Mouse (Mus musculus): Measurements from ENCODE around the gene Stk11.

The Stk11 gene

DNA sequence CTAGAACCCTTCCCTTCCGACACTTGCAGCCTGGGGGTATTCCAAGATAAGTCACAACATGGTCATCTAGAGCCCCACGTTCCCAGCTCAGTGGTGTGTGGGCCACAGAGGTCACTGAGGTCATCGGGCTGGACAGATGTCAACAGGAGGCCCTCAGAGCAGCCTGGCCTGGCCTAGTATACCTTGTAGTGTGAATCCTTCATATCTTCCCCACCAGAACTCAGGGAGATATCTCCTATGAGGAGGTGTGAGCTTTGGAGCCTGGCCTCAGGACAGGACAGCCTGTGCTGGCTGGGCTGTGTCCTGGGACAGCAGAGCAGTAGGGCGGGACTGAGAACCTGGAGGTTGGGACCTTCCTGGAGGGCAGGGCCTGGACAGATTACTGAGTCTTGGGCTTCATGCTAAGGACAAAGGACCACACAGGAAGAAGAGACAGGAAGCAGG, 31.0 kb downstream of the Stk11 start:
- DNase-seq, result peak; percentile 50

DNA sequence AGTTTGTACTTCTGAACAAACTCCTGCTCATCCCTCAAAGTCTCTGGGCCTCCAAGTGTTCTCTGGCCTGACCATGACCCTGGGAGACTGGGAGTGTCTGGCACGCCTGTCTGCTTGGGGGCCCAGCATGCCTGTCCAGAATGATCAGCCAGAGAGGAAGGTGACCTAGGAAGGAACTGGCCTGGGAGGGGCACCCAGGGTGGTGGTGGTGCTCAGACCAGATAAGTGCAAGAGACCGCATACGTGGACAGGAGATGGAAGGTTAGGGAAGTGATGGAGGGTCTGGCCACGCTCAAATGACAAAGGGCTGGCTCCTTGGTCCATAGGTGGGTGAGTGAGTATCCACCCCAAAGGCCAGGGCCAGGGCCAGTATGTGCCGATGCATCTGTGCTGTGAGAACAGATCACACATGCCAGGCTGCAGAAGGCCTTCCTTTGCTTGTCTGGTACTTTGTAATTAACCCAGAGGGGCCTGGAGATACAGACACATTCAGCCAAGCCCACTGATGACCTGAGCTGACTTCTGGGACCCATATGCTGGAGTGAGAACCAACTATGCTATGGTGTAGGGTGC, 31.6 kb downstream of the Stk11 start:
- DNase-seq, result peak; percentile 51

DNA sequence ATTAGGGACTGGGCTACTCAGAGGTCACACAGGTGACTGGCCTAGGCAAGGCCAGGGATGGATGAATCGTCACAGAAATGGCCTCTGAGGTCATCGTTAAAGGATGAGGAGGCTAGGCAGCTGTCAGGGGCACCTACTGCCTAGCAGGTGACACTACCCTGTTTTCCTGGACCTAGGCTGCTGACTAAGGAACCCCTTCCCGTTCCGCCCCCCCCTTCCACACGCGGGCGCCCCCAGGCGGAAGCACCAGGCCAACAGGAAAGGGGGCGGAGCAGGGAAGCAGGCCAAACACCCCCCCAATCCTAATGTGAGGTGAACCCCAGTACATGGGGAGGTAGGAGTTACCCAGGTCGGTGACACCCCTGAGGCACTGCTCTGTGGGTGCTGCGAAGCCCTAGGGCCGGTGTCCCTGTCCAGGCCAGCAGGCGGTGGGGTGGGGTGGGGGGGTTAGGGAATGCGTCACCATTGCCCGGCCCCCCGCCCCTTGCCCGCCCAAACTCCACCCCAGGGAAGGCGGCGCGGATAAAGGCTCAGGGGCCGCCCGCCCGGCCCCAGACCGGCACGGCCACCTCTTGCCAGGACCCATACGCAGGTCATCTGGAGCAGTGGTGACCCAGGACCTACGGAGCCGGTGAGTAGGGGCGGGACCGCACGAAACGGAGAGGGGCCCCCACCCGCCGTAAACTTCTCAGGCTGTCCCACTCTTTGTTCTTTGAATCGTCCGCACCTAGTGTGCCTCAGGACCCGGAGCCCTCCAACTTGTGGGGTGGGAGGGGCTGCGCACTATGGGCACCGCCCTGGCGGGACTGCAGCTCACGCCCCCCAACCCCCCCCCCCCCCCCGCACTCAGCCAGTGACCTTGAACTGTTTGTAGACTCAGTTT, 32.4 kb downstream of the Stk11 start, which contains the start of gene Midn:
Gene Midn, plus strand, starts transcription at position 554 of the 883 bp plus-strand sequence.
- DNase-seq, result peak; percentile 79

DNA sequence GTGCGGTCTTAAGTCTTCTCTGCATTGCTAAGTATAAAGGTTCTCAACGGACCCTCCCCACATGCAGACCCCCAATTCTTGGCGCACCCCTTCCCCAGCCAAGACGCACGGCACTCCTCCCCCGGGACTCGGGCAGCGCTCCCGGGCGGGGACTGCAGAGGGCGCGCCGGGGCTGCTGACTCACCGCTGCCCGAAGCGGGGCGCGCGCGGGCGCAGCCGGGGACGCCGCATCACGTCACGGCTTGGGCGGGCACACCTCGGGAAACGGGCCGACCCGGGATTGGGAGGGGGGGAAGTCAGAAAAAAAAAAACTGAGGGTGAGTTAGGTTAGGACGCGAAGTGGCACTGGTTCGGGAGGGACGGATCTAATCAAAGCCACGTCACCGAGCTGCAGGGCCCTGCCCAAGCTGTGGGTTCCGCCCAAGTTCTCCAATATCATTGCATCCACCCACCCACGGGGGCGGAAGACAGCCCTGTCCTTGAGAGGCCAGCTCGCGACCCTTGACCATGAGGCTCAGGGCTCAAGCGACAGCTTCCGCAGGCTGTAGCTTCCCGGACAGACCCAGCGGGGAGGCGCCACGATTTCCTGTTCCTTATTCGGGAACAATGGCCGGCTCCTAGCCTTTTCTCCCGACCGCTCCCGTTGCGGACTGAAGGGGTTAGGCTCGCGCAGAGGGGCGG, 33.1 kb downstream of the Stk11 start:
- DNase-seq, result peak; percentile 96

DNA sequence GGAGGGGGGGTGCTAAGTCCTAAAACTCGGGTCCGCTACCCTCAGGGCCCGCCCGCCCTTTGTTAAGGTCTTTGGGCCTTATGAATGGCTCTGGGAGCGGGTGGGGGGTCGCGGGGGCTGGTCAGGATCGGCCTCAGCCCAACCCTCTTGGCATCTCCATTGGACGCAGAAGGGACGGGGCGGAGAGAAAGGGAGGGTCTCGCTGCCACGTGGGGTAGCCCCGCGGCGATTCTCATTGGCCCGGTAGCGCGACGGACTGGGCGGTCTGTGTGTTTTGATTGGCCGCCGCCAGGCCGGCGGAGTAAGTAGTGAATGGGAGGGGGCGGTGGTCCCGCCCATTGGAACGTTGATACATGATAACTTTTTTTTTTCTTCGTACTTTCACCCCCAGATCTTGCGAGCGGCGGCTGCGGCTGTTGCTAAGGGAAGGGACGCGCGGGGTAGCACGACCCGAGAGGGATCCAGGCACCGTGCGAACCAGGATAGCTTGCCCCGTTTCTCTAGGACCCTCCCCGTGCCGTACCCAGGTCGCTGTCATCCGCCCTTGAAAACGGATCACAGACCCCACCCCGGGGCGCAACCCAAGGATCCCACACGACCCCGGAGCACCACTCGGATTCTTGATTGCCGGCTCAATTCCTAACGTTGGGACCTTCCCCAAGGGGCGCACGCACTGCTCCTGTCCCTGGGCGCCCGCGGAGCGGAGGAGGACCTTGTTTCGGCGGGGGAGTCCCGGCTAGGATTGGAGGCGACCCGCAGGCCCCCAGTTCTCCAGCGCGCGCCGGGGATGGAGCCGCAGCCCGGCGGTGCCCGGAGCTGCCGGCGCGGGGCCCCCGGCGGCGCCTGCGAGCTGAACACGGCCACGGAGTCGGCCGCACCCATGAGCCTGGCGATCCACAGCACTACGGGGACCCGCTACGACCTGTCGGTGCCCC, 34.0 kb downstream of the Stk11 start:
- peak; percentile 94 for DNase-seq

DNA sequence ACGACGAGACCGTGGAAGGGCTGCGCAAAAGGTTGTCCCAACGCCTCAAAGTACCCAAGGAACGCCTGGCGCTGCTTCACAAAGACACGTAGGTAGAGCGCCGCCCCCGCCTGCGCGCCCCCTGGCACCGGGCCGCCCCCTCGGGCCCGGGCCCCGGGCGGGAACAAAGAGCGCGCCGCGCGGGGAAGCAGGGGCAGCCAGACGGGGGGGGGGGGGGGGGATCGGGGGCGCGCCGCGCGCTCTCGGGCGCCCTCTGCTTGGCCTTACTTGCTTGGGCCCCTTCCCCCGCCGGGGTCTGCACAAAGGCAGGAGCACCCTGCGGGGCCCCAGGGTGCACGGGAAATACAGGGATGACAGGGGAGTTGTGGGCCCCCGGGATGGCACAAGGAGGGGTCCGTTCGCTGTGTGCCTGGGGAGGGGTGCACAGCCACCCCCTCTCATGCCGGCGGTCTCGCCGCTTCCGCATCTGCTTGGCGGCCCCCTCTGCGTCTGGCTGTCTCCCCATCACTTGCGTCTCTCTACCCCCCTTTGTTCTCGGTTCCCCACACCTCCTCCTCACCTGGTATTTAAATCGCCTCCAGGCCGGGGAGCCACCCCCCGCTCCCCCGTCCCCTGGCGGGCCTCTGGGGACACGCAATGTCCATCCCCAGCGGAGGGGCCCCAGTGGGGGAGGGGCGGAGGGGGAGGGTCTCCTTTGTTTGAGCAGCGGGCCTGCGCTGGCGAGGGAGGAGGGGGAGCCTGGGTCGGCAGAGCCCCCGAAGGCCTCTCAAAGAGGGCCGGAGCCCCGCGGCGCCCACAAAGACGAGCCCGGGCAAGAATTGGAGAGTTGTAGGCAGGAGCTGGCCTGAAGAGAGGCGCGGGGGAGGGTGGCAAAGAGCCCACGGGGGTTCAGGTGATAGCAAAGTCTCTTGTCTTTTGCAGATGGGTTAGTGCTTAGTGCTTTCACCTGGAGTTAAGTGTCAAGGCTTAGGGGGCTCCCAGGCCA, 34.9 kb downstream of the Stk11 start:
- peak; percentile 75 for DNase-seq

DNA sequence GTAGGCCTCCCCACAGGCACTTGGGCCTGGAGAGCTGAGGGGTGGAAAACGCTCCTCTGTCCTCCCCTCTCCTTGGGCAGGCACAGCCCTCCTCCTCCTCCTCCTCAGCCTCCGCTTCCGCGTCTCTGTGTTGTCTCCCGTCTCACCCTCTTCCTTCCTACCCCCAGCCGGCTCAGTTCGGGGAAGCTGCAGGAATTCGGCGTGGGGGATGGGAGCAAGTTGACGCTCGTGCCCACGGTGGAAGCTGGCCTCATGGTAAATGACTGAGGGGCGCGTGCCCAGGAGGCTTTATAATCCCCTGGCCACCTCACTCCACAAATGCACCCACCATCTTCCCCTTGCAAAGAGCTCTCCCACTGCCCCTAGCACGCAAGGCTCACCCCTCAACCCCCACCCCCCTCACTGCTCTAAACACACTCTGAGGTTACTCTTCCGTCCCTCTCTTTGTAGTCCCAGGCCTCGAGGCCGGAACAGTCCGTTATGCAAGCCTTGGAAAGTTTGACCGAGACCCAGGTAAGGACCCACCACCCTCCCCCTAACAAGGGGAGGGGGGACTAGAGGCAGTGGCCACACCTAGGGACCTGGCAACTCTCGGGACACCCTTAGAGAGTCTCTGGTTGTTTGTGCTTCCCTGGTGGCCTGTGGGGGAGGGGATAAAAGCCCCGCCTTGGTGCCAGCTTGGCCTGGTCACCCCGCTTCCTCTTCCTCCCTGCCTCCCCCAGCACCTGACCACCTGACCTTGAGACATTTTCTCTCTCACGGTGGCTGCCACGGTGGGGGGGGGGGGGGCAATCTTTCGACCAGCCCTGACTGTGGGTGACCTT, 35.8 kb downstream of the Stk11 start:
- peak; percentile 62 for DNase-seq

DNA sequence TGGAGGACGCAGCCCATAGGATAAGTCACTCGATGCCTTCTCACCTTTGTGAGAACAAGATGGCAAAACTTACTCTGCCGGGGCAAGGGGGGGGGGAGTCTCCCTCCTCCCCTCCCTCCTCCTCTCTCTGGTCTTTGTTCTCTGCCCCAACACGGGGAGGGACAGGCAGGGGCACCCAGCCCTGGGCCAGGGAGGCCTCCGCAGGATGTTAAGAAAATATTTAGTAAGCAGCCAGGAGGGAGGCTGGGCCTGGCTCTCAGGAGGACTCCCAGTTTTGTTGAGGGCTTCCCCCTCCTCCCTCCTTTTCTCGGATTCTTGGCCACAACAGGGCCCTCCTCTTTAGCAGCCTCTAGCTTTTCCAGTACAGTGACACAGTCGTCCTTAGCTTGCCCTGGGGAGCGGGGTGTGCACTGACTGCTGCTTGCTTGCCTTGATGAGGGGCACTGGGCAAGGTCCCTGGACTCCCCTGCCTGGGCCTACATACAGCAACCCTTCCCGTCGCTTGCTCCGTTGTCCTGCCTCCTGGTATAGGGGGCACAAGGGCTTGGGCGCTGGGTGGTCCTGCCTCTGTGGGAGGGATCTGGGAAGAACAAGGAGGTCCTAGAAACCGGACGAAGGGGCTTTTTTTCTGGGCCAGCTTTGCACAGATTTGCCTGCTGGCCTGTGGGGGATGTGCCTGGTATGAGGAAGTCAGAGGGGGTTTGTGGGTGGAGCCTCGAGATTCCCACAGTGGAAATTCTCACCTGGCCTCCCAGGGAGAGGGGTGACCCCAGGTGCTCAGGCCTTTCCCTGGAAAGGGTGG, 36.7 kb downstream of the Stk11 start:
- no peak for DNase-seq

DNA sequence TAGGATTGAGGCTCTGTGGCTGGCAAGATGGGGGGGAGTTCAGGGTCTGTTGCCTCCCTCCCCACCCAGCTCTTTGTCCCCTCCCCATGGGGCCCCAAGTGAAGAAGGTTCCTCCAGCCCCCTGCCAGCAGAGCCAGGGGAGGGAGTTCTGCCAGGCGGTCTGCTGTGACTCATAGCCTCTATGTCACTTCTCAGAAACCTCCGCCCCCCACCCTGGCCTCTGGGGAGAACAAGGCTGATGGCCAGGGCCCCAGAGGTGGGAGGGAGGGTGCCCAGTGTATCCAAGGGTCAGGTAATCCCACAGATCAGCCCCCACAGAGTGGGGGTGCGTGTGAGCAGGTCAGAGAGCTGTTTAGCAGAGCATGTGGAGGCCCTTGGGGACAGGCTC, 37.3 kb downstream of the Stk11 start:
- no peak for DNase-seq

DNA sequence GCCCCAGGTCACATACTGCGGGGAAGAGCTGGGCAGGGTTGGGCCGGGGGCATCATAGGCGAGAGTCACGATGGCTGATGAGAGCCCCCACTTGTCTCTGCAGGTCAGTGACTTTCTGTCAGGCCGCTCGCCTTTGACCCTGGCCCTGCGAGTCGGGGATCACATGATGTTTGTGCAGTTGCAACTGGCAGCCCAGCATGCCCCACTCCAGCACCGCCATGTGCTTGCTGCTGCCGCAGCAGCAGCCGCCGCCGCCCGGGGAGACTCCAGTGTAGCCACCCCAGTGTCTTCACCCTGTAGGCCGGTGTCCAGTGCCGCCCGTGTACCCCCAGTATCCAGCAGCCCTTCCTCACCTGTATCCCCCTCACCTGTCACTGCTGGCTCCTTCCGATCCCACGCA, 38.1 kb downstream of the Stk11 start:
- no peak for DNase-seq

DNA sequence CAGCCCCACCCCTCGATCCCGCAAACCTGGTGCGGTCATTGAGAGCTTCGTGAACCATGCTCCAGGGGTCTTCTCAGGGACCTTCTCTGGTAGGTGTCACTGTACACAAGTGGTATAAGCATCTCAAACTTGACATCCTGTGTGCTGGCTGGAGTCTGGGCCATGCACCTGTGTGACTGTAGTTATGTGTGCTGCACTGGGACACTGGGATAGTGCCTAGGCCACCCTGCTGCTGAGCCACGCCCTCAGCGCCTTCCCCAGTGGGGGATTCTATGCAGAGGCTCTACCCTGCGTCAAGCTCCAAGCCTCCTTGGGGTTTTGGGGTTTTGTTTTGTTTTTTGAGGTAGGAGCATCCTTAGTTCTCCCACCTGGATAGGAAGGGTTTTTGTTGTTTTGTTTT, 38.8 kb downstream of the Stk11 start:
- DNase-seq, result no peak

DNA sequence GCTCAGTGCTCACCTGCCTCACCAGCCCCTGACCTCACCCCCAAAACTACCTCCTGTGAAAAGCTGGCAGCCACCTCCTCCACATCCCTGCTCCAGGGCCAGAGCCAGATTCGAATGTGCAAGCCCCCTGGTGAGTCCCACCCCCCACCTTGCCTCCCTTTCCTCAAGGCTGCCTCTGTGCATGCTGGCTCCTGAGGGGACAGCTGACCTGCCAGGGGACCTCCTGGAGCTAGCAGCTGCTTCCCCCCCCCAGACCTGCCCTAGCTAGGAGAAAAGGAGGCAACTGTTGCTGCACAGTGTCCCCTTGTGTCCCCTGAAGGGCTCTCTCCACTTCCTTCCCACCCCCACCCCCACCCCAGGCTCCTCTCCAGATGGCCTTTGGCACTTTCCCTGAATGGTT, 39.7 kb downstream of the Stk11 start:
- DNase-seq, result no peak

DNA sequence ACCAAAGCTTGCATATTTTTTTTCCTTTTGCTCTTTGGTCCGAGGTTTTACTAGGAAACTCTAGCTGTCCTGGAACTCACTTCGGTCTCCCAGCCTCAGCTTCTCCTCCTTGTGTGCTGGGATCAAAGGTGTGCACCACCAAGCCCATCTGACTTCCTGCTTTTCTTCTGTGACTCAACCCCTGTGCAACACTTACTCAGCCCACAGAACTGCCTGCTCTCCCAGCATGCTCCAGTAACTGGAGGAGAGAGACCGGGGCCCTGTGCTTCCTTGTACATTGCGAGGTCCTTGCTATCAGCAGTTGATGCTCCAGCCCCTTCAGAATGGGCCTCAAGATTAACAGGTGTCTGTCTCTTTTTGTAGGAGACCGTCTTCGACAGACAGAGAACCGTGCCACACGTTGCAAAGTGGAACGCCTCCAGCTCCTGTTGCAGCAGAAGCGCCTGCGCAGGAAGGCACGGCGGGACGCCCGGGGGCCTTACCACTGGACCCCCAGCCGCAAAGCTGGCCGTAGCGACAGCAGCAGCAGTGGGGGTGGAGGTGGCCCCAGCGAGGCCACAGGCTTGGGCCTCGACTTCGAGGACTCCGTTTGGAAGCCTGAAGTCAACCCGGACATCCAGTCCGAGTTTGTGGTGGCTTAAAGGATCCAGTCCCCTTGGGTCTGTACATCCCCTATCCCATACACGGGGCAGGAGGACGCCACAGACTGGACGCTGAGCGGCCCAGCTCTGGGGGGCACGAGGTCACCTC, 40.6 kb downstream of the Stk11 start:
- no peak for DNase-seq

DNA sequence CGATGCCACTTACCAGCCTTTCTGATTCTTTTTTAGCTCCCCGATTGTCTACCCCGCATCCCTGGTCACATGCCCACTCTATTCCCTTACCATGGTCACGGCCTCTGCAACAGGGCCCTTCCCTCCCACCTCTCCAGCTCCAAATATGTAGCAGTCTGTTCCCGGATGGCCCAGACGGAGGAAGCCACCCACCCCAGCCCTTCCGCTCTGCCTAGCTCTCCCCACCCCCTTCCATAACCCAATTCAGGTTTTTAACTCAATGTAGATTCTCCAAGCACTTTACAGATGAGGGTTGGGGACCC, 41.1 kb downstream of the Stk11 start:
- no peak for DNase-seq

DNA sequence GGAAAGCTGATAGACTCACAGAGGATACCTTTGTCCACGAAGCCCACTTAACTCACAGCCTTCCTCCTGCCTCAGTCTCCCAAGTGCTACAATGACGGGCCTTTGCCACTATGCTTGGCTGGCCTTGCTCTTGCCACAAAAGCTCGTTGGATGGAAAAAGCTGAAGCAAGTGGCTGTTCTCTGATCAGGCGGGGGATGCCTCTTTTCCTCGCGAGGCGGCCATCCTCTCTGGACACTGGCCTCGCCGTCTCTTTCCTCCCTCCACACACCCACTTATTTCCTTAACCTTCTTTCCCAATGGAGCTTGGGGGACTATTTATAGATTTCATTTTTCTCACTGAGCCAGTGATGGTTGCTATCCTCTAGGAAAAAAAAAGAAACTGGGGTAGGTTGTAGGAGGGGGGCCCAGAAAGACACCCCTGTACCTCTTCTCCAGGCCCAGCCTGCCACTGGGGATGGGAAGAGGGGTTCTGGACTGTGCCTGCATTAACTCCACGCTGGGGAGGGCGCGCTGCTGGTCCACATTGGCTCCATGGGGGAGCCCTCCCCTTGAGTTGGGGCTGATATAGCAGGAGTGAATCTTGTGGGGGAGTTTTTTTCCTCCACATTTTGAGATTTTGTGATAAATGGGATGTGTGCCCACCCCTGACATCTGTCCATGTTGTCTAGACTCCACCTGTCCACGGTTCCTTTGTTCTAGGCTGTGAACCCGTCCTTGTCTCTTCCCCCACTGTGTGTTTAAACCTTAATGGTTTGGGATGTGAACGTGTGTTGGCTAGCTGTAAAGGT, 41.7 kb downstream of the Stk11 start:
- no peak for DNase-seq

DNA sequence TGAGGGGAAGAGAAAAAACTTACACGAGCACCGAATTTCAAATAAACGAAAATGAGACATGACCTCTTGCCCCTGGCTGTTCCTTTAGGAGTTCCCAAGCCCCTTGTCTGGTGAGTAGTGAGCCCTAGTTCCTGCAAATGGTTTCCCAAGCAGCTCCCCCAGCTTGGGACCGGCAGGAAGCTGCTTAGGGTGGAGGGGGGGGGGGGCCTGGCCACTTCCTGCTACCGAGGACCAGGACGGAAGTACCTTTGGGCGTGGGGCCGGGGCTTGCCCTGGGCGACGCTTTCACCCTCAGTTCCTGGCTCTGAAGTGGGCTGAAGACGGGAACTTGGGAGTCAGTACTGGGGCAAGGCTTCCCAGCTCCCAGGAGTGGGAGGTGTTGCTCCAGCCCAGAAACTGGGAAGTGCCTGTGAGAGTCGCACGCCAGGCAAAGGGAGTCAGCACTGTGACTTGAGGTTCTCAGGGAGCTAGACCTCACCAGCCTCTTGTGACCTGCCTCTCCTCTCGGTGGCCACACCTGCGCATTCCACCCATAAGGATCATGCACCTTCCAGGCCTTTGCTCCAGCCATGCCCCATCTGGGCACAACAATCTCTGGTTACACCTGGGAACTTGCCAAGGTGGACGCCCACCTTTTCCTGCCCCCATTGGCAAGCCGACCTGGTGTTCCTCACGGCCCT, 42.8 kb downstream of the Stk11 start:
- DNase-seq, result no peak

DNA sequence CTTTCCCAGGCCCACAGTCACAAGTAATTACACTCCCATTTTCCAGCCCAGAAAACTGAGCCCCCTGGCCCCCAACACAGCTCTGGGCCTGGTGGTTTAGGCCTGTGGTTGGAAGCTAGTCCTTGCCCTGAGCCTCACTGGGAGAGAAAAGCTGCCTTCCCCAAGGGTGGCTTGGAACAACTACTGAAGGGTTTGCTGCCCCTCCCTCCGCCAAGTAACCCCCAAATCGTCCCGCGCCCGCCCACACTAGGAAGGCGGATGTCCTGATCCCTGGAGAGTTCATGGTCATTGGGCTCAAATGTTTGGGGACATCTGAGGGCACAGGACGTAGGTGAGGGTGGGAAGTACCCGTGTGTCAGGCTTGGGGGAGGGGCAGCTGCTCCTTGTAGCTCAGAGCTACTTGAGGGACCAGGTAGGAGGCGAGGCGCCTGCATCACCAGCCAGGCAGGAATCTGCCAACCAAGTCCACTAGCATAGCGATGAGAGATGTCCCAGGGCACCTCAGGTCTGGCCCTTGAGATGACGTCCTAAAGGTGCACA, 43.5 kb downstream of the Stk11 start:
- DNase-seq, result peak; percentile 62

Data from cerebellum, adult 8-10 months (tissue).